Mouse (Mus musculus): ENCODE measurements around the gene Flt1. TPM values are rescaled to one million over a fixed set of nuclear protein-coding genes. Genes with fewer than 3 reads are reported as not detected.
A peak's percentile ranks its signal among the peaks of the same experiment; 100 is the strongest.

Gene Flt1
- total and polyA plus RNA-seq, 2 experiments from 2014 or later: 10.0 to 17.7 TPM

- Histone ChIP-seq H3K27ac (no peak overlapping the region), H3K9me3 (ENCODE audit: low read length) (no peaks in the 10 kb centered on the region), H3K4me3 (ENCODE audit: low read length) (no peak overlapping the region), H3K4me2 (ENCODE audit: low read depth, low read length) (no peak overlapping the region), H3K9ac (replicated peaks; ENCODE audit: low read length) (no peak overlapping the region), H3K27me3 (ENCODE audit: insufficient read depth, low read length) (no peaks in the 10 kb centered on the region), H3K36me3 (ENCODE audit: insufficient read depth, low read length) (no peaks in the 10 kb centered on the region), H3K4me1 (ENCODE audit: insufficient read depth, low read length) (no peaks in the 10 kb centered on the region)
- ATAC-seq (no peak), DNase-seq (ENCODE audit: low spot score) (no peak)
- TF ChIP-seq CTCF (IDR thresholded peaks at IDR 0.05; ENCODE audit: low read depth): no peak
- 62% methylated on average over 17 of the region's 17 CpGs for WGBS
Measured at GRCm38 (mm10) chr5:147657882-147658855, 67.6 kb downstream of the Flt1 start.

- ATAC-seq (no peak), DNase-seq (ENCODE audit: low spot score) (no peak)
- no peak overlapping the region for H3K27ac ChIP-seq
- no peak overlapping the region for H3K4me2 ChIP-seq (ENCODE audit: low read depth, low read length)
- peak; percentile 25 for TF ChIP-seq CTCF (IDR thresholded peaks at IDR 0.05; ENCODE audit: low read depth)
- no peaks in the 10 kb centered on the region for H3K9me3 ChIP-seq (ENCODE audit: low read length)
- no peak overlapping the region for H3K9ac ChIP-seq (replicated peaks; ENCODE audit: low read length)
- H3K4me1 ChIP-seq (ENCODE audit: insufficient read depth, low read length): no peaks in the 10 kb centered on the region
- H3K27me3 ChIP-seq (ENCODE audit: insufficient read depth, low read length): no peaks in the 10 kb centered on the region
- no peaks in the 10 kb centered on the region for H3K36me3 ChIP-seq (ENCODE audit: insufficient read depth, low read length)
- no peak overlapping the region for H3K4me3 ChIP-seq (ENCODE audit: low read length)
- 85% methylated on average over 7 of the region's 7 CpGs for WGBS
Measured at GRCm38 (mm10) chr5:147655761-147656160, 70.0 kb downstream of the Flt1 start.

DNA sequence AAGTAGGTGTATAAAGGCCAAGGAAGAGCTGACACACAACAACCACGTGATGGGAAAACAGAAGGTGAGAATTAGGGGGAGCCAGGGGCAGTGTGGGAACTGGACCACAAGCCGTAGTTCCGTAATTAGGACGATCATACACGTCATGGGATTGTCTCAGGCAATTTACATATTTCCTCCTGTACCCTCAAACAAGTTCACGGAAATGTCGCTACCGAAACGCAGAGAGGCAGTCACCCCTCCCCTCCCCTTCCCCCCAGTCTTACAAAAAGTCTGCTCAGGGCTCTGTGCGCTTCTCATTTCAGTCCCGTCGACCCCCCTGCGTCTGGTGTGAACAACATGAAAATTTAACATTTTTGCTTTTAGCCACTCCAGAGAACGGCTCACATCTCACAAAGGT, 74.6 kb downstream of the Flt1 start:
- H3K4me2 ChIP-seq (ENCODE audit: low read depth, low read length): no peak overlapping the region
- ATAC-seq (no peak), DNase-seq (ENCODE audit: low spot score) (no peak)
- TF ChIP-seq CTCF (IDR thresholded peaks at IDR 0.05; ENCODE audit: low read depth): no peak
- 84% methylated on average over 14 of the region's 14 CpGs for WGBS
- H3K9me3 ChIP-seq (ENCODE audit: low read length): no peaks in the 10 kb centered on the region
- H3K9ac ChIP-seq (replicated peaks; ENCODE audit: low read length): no peak overlapping the region
- H3K27me3 ChIP-seq (ENCODE audit: insufficient read depth, low read length): no peaks in the 10 kb centered on the region
- no peak overlapping the region for H3K27ac ChIP-seq
- H3K4me1 ChIP-seq (ENCODE audit: insufficient read depth, low read length): no peaks in the 10 kb centered on the region
- H3K4me3 ChIP-seq (ENCODE audit: low read length): no peak overlapping the region
- H3K36me3 ChIP-seq (ENCODE audit: insufficient read depth, low read length): no peaks in the 10 kb centered on the region

DNA sequence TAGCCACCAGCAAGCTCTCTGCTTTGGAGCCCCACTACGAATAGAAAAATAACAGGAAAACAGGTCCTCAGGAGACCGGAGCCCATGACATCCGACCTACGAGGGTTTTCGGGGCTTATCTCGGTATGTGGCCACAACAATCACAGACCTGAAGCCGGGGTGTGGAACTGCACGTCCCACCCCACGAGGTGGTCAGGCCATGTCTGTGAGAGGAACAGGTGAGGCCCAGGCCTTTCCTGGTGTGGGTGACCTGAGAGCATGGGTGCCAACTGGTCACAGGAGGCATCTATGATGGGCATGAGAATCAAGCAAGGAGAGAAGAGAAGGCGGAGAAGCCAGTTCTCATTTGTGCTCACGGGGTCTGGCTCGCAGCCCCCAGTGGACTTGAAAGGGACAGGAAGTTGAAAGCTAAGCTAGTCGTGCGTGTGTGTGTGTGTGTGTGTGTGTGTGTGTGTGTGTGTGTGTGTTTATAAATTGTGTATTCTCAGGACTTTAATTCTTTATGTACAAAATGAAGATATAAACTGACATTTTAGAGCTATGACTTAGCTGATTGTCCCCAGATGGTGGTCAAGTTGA, 79.4 kb downstream of the Flt1 start:
- no peak overlapping the region for H3K4me3 ChIP-seq (ENCODE audit: low read length)
- H3K27me3 ChIP-seq (ENCODE audit: insufficient read depth, low read length): no peaks in the 10 kb centered on the region
- H3K27ac ChIP-seq: no peak overlapping the region

DNA sequence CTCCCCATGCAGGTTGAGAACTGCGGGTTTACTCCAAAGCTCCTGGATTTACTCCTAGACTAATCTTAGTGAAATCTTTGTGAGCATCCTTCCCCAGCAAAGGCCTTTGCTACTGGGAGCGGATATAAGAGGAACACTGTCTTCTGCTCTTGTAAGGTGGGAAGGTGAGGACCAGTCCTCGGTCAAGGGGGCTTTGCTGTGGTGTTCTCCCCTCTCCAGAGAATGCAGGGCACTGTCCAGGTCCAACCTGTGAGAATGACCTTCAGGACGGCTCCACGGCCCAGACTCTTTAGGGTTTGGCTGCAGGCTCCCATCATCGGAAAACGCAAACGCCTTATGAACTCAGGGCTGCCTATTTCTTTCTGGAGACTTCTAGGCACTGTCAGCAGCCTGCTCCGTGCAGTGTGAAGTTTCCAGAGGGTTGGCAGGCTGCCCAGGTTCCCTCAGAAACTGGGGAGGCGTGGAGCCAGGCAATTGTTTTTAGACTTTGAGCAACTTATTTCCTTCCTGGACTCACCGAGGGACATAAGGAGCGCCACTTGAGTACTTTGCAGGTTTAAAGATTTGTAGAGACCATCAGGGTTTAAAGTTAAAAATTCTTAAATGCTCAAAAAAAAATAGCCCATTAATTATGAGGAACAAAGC, 80.7 kb downstream of the Flt1 start:
- 42% methylated on average over 12 of the region's 12 CpGs for WGBS
- ATAC-seq: no peak
- Histone ChIP-seq H3K4me2 (ENCODE audit: low read depth, low read length) (no peak overlapping the region), H3K36me3 (ENCODE audit: insufficient read depth, low read length) (no peaks in the 10 kb centered on the region), H3K27me3 (ENCODE audit: insufficient read depth, low read length) (no peaks in the 10 kb centered on the region), H3K9me3 (ENCODE audit: low read length) (no peaks in the 10 kb centered on the region), H3K4me1 (ENCODE audit: insufficient read depth, low read length) (no peaks in the 10 kb centered on the region), H3K27ac (no peak overlapping the region), H3K9ac (replicated peaks; ENCODE audit: low read length) (no peak overlapping the region), H3K4me3 (ENCODE audit: low read length) (no peak overlapping the region)
- DNase-seq (ENCODE audit: low spot score): peak; percentile 83
- no peak for TF ChIP-seq CTCF (IDR thresholded peaks at IDR 0.05; ENCODE audit: low read depth)

More for the DNA sequence above, 79.4 kb downstream of the Flt1 start:
- Histone ChIP-seq H3K4me2 (ENCODE audit: low read depth, low read length) (no peak overlapping the region), H3K9ac (replicated peaks; ENCODE audit: low read length) (no peak overlapping the region), H3K36me3 (ENCODE audit: insufficient read depth, low read length) (no peaks in the 10 kb centered on the region), H3K4me1 (ENCODE audit: insufficient read depth, low read length) (no peaks in the 10 kb centered on the region), H3K9me3 (ENCODE audit: low read length) (no peaks in the 10 kb centered on the region)
- 85% methylated on average over 14 of the region's 14 CpGs for WGBS
- no peak for TF ChIP-seq CTCF (IDR thresholded peaks at IDR 0.05; ENCODE audit: low read depth)
- ATAC-seq: no peak
- DNase-seq (ENCODE audit: low spot score): no peak

GRCm38 (mm10) chr5:147641452-147641851, 84.4 kb downstream of the Flt1 start:
- no peak overlapping the region for H3K4me3 ChIP-seq (ENCODE audit: low read length)
- H3K4me2 ChIP-seq (ENCODE audit: low read depth, low read length): no peak overlapping the region
- TF ChIP-seq CTCF (IDR thresholded peaks at IDR 0.05; ENCODE audit: low read depth): no peak
- H3K27me3 ChIP-seq (ENCODE audit: insufficient read depth, low read length): no peaks in the 10 kb centered on the region
- 64% methylated on average over 7 of the region's 7 CpGs for whole genome bisulfite sequencing
- no peak overlapping the region for H3K27ac ChIP-seq
- ATAC-seq (no peak), DNase-seq (ENCODE audit: low spot score) (no peak)
- no peak overlapping the region for H3K9ac ChIP-seq (replicated peaks; ENCODE audit: low read length)
- no peaks in the 10 kb centered on the region for H3K9me3 ChIP-seq (ENCODE audit: low read length)
- no peaks in the 10 kb centered on the region for H3K36me3 ChIP-seq (ENCODE audit: insufficient read depth, low read length)
- H3K4me1 ChIP-seq (ENCODE audit: insufficient read depth, low read length): no peaks in the 10 kb centered on the region

Measured in hindbrain, postnatal 0 days (tissue).